Mouse (Mus musculus) embryo, embryonic 10 days (tissue): Measurements from ENCODE around the gene Sulf2.

Source experiments
- DNase-seq: peaks from one replicate; pipeline ENCODE4 v3.0.0-alpha.2; 2015; ENCODE audit warnings: low spot score

Sulf2 gene

DNA sequence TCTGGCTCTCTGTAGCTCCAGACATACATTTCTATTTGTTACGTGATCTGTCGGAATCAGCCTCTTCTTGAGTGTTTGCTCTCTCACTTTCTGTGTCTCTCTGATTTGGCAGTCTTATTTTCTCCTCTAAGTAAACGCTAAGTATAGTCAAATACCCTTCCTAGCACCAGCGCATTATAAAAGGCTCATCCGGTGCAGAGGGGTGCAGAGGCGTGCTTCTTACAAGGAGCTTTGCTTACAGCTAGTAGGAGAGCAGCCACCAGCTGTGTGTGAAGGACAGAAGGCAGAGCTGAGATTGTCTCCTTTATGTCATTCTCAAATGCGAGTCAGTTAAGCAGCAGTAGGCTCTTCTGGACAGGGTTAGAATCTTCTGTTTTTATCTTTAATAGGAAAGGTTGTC is 103.5 kb downstream of the Sulf2 start:
- no peak for DNase-seq

DNA sequence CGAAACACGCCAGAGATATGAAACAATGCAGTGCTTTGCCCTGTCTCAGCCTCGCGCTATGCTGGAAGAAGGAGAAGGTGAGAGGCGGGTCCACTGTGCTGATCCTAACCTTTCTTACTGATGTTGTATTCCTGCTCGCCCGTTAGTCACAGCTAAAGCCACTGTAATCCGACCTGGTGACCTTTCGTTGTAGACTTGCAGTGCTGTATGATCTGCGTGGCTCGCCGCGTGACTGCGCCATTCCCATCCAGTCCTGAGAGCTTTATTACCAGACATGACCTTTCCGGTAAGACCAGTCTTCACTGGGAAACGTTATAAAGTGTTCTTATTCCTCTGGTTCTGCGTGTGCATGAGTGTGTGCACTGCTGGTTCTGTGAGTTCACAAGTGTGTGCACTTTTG is 104.0 kb downstream of the Sulf2 start:
- DNase-seq = no peak

DNA sequence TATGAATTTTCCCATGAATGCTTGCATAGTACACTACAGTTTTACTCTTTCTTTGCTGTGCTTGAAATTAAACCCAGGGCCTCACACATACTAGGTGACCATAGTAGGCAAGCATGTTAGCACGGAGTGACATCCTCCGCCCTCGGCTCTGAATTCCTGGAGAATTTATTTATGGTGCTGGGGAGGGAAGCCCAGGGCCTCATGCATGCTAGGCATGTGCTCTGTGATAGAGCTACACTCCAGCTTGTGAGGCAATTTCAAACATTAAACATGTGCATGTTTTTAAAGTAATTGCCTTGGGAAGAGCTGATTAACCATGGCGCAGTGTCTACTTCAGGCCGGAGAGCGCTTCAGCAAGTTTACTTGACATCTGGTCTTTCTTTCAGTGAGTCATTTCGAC is 106.6 kb downstream of the Sulf2 start:
- DNase-seq = no peak

DNA sequence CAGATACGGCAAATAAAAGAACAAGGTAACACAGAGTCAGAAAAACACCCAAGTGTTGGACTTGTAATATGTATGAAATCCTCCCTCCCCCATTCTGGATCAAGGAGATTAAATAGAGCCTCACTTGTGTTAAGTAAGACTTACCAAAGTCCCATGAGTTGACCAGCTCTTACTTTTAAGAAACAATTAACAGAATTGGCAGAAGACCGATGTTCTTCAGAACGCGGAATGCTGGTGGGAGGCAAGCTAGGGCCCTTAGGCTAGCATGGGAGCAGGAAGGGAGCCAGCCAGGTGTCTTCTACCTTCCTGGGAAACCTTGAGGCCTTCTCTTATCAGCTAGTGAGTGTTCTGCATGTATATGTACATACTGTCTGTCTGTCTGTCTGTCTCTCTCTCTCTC is 107.5 kb downstream of the Sulf2 start:
- no peak for DNase-seq

DNA sequence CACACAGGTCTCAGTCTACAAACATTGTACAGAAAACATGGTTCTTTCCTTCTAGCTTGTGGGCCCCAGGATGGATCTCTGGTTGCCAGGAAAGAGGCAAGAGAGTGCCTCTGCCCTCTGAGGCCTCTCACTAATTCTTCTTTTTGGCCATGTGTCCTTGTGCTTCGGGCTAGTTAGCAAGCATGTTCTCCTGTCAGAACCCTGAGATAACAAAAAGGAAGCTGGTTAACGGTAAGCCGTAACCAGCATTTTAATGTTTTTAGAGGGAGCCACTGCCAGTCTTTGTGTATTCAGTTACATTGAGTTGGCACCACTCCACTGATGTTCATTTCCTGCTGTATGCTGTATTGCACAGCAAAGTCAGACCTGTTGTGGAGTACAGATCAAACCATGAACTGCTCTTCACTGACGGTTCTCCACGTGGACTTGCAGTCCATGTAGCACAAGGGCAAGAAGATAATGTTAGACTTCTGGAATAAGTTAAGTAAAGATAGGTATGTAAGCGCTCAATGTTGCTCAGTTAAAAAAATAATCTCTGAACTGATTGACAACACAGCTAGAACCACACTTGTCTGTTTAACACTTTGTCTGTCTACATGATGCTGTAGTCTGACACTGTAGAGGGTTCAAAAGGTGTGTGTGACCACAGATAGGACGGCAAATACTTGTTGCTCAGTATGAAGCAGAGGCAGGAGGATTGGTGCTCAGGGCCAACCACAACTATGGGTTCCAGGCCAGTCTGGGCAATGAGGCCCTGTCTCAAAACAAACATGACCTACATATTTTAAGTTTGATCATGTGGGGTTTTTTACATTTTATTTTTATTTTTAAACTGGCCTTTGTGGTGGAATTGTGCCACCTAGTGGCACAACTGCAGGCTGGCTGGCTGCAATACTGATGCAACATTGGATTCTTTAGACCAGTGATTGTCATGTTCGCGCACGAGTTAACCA is 109.6 kb downstream of the Sulf2 start:
- DNase-seq = peak; percentile 35

GRCm38 (mm10) chr2:166045006-166045405 is 110.5 kb downstream of the Sulf2 start:
- DNase-seq = no peak

- no peak for DNase-seq
Measured at GRCm38 (mm10) chr2:166042542-166042941, 112.9 kb downstream of the Sulf2 start.

DNA sequence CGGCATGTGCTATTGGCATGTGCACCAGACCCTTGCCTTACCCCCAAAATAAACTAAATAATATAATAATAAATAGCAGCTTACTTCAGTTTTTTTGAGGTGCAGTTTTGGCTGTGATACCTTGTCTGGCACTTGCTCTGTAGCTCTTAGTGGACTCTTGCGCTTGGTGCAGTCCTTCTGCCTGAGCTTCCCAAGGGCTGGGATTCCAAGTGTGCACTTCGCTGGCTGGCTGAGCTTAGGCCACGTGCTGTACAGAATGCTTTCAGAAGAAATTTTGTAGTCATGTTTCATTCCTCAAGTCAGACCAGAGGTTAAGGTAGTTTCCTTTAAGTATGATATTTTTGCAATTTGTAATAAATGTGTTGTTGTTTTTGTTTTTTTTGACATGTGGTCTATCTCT is 115.8 kb downstream of the Sulf2 start:
- no peak for DNase-seq

GRCm38 (mm10) chr2:166035725-166036124 is 119.7 kb downstream of the Sulf2 start:
- DNase-seq = peak; percentile 62

GRCm38 (mm10) chr2:166034967-166035490 is 120.4 kb downstream of the Sulf2 start:
- no peak for DNase-seq

DNA sequence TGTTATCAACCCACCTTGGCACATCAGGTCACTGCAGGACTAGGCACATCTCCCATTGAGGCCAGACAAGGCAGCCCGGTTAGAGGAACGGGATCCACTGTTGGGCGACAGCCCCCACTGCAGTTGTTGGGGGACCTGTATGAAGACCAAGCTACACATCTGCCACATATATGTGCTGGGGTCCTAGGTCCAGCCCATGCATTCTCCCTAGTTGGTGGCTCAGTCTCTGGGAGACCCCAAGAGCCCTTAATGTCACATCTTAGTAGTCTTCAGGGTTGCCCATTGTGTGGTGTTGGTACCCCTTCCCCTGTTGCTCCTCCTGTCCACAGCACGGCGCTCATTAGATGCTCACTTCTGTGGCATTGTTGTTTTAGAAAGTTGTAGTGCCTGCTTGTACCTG is 122.8 kb downstream of the Sulf2 start:
- DNase-seq = no peak

GRCm38 (mm10) chr2:166031120-166031929 is 124.1 kb downstream of the Sulf2 start:
- peak; percentile 92 for DNase-seq

- peak; percentile 56 for DNase-seq
Measured at GRCm38 (mm10) chr2:166030256-166030995, 125.0 kb downstream of the Sulf2 start.

DNA sequence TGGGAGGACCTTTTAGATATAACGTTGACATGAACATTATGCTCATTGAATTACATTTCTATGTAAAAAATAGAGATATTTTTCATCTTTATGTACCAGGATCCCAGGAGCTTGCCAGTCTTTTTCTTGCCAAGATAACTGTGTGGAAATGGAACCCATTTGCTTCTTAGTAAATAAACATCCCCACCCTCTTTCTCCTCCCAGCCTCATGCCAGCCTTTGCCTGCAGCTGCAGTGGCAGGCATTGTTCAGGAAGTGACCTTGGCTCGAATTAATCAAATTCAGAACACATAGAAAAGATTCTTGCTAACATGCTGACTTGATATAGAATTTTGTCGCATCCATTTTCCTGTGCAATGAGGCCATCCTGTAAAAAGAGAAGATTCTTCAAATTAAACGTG is 126.2 kb downstream of the Sulf2 start:
- no peak for DNase-seq

DNA sequence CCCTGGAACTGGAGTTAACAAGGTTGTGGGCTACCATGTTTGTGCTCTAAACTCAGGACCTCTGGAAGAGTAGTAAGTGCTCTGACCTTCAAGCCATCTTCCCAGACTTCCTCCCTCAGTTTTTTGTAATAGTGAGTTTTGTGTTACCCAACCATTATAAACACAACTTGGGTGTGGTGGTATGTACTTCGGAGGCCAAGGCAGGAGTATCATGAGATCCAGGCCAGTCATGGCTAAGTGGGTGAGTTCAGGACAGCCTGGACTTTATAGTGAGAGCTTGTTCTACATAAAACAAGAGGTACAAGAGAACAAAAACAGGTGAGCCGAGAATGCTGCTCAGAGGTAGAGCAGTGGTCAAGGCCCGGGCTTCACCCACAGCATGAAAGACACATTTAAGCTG is 127.6 kb downstream of the Sulf2 start:
- DNase-seq = no peak

- no peak for DNase-seq
Measured at GRCm38 (mm10) chr2:166025943-166026342, 129.5 kb downstream of the Sulf2 start.

GRCm38 (mm10) chr2:166024621-166025020 is 130.8 kb downstream of the Sulf2 start:
- DNase-seq = no peak

- DNase-seq = no peak
Measured at GRCm38 (mm10) chr2:166024079-166024478, 131.4 kb downstream of the Sulf2 start.
